Mouse (Mus musculus) embryonic fibroblast, embryonic 13.5 days (primary cell): ENCODE measurements at regions not wholly inside any gene's neighbourhood (a gene's known extent, or its start where the extent isn't known, plus 50 kb on each side); places are given as distances from the start of the nearest gene placed in this dataset.

Experiments used
- CTCF ChIP-seq: IDR thresholded peaks from 2 replicates; pipeline ENCODE4 v1.5.1; 2011; ENCODE audit warnings: mild to moderate bottlenecking, control low read depth, low read length, moderate library complexity, borderline replicate concordance; ENCODE audit not compliant: insufficient read depth
- POLR2A ChIP-seq: IDR thresholded peaks from 2 replicates; pipeline ENCODE4 v1.6.1; 2011; ENCODE audit warnings: low read depth, mild to moderate bottlenecking, control low read depth, low read length, moderate library complexity

- no peak for TF ChIP-seq CTCF
- no peak for TF ChIP-seq POLR2A
Measured at GRCm38 (mm10) chr8:96132183-96132582, 243.8 kb upstream of the Got2 start.
